Mouse (Mus musculus) C3H10T1/2 (cell line): ENCODE measurements around the gene Gm20662. TPM values are rescaled to one million over a fixed set of nuclear protein-coding genes. Genes with fewer than 3 reads are reported as not detected.

Experiments
- polyA plus RNA-seq, 2 experiments: library from polyadenylated mRNA; unstranded; fragments of >200 nt; fragmentation: generic; extraction: Trizol; gene quantifications; one replicate each; pipeline ENCODE4 v1.2.1; 2012; ENCODE audit warnings: missing spikeins in 2 of 2

Gm20662 gene
- polyA plus RNA-seq = under 1 TPM; 0.15 to 0.91 TPM

DNA sequence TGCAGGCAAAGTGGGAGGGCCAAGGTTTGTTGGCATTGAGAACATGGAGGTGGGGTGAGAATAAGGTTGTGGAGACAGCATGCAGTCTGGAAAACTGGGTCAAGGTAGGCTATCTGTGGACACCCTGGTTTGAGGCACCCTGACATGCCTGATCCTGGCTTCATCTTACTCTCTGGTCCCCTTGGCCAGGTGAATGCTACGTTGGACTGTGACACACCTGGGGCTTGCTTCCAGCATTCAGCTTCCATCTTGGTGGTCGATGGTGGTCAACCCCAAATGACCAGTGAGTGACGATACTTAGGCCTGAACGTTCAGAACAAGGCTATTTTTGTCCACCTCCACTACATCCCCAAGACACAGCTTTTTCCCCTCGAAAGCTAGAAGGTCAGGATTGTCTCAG, at the start of gene Gm20662:
TSS of gene Gm20662 (plus strand) at position 301 of the 400 bp plus-strand sequence.

DNA sequence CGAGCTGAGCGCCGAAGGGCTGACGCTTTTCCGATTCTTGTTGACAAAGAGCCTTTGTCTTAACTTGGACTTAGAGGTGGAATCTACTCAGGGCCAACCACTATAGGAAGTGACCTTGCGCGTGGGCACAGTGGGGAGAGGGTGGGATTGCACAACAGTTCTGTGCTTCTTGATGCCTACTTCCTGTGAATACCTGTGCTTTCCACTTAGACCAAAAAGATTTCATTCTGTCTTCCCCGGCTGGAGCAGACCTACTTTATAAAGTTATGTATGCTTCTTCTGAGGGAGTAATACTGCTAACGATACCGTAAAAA, 46.3 kb upstream of the Gm20662 start, which contains the start of gene Traip:
TSS of gene Traip (plus strand) at position 215 of the 314 bp plus-strand sequence.

DNA sequence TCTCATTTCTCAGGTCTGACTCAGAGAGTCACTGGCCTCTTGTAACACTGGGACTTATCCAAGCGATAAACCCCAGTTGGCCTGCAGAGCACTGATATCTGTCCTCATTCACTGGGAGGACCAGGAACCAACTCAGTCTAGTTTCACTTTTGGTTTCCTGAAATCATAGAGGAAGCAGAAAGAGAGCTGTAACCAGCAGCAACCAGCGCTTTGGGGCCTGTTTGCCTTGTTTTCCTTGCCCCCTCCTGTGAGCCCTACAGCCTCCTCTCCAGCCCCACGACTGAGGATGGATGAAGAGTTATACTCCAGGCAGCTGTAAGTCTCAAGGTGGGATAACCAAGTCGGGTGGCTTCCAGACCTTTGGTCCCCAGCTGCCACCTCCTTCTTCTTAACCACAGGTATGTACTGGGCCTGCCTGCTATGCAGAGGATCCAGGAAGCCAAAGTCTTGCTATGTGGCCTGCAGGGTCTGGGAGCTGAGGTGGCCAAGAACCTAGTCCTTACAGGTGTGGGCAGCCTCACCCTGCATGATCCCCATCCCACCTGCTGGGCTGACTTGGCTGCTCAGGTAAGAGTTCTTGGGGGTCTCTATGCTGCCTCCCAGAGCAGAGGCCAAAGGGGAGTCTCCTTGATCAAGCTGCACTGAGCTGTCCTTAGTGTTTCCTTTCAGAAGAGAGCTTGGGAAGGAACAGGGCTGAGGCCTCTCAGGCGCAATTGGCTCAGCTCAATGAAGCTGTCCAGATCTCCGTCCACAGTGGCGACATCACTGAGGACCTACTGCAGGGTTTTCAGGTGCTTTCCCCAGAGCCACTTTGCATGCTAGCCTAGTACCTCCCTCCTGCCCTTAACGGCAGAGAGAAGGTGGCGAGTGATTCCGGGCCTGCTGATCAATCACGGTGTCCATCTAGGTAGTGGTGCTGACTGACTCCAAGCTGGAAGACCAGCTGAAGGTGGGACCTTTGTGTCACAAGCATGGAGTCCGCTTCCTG, 20.5 kb upstream of the Gm20662 start, which contains the start of gene Uba7:
TSS of gene Uba7 (plus strand) at position 107 of the 988 bp plus-strand sequence.

DNA sequence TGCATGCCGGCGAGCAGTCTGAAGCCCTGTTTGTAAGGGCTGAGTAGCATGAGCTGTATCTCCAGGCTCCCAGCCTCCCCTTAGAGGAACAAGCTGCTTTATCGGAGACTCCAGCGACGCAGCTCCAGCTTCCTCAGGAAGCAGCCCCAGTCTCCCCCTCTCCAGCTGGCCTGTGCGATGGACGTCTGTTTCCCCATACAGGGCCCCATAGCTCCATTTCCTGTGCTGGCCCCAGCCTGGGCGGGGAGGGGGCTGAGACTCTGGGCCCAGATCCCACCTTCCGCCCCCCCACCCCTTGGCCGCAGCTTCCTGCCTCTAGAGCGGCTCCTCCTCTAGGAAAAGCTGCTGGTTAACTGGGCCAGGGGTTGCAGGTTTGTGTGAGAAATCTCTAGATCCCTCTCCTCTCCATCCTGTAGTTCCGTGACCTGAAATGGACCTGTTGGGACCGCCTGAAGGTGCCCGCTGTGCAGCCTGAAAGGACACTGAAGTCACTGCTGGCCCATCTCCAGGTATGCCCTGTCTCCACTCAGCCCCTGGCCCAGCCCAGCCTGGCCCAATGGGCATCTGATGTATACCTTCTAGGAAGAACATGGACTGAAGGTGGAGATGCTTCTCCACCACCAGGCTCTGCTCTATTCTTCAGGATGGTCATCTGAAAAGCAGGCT, 13.3 kb upstream of the Gm20662 start, which contains the start of gene Gm20661:
TSS of gene Gm20661 (plus strand) at position 378 of the 666 bp plus-strand sequence.

DNA sequence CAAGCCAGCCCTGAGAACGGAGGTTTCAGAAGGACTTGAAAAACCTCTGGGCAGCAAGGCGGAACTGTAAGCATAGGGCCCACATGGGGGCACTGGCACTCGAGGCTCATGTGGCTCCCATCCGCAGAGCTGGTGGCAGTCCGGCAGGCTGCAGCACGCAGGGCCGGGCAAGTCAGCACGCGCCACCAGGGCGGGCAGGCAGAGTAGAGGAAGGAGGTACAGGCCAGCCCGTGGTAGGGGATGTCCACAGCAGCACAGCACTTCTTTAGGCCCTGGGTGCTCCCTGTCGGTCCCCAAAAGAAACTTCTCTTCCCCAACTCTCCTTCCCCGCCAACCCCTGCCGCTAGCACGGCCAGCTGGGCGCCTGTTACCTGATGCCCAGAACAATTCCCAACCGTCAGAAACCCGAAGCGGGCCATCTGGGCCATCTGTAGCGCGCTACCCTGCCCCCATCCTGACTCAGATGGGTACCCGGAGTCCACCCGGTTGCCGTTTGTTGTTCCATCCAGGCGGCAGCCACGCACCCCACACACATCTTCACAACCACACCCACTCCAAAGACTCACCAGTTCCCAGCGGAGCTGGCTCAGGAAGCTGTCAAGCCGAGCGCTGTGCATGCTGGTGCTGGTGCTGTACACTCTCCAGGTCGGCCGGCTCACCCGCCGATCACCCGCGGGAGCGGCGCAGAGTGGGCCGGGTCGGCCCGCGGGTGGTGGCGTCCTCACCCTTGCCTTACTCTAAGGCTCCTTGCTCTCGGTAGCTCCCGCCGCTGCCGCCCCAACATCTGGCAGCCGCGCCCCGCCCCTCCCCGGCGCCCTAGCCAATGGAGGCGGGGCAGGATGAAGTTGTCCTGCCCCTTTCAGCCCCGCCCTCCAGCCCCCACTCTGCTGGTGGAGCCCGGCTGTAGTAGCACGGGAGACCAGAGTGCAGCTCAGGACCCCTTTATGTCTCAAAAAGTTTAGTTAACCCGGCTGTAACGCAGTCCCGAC, 10.7 kb upstream of the Gm20662 start, which contains the start of gene Inka1:
TSS of gene Inka1 (minus strand) at position 749 of the 989 bp plus-strand sequence.

DNA sequence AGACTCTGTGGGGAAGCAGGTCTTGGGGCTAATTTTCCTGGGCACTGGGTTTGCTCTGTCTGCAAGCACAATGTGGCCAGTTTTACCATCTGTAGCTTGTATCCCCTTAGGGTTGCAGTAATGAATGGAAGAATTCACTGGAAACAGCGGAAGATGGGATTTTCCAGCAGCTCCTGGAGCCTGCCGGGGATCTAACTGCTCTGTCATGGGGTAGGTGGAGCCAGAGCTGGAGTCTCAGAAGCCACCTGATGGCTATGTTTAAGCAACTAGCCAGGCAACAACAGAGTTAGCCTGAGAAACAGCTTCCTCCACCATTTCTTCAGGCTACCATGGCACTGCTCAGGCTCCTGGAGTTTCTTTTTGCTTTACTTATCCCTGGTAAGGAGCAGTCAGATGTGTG, 4.0 kb upstream of the Gm20662 start, which contains the start of gene Cdhr4:
TSS of gene Cdhr4 (plus strand) at position 301 of the 400 bp plus-strand sequence.

DNA sequence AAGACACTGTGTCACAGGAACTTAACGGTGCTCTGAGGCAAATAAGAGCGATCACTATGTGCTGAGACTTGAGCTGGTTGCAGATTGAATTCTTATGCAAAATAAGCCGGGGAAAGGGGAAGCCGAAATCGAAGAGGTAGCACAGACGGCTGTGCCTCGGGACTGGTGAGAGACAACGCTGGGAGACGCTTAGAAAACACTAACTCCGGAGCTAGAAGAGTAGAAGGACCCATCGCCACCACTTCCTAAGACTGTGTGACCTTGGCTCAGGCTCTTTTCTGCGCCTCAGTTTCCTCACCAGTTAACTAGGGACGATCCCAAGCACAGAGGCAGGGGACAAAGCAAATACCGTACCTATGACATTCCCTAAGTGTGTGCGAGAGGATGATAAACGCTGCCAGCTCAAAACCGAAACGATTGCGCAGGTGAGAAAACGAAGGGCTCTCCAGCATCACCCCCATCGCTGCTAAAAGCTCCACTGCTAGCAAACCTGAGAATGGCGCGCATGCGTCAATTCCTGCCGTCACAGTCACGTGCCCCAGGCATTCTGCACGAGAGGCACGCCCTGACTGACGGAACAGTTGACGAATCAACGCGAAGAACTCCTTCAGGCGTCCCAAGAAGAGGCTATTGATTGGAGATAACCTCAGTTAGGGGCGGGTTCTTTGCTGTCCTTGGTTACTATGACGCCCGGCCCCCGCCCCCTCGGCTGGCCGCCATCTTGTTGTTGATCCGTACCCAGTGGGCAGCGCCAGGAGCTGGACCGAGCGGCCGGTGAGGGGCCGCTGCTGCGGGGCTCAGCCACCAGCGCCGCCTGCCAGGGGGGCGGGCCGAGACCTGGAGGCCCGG, 6.0 kb downstream of the Gm20662 start, which contains the start of gene Ip6k1:
TSS of gene Ip6k1 (plus strand) at position 580 of the 849 bp plus-strand sequence.

DNA sequence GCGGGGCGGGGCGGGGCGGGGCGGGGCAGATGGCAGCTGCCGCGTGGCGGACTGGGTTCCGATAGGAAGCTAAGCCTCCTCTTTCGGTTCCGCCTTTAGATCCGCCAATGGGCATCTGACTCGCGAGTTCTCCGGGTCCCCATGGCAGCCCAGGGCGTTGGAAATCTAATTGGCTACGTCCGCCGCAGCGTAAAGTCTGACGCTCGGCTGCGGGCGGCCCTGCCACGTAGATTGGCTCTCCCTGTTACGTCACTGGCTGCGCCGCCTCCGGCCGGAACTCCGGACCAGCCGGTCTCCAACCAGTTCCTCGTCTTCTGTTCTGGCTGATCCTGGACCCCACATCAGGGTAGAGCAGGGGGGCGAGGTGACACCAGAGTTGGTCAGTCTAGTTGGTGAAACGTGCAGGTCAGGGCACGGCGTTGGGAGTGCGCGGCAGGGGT, 52.9 kb downstream of the Gm20662 start, which contains the start of gene Gmppb:
TSS of gene Gmppb (plus strand) at position 227 of the 440 bp plus-strand sequence.

DNA sequence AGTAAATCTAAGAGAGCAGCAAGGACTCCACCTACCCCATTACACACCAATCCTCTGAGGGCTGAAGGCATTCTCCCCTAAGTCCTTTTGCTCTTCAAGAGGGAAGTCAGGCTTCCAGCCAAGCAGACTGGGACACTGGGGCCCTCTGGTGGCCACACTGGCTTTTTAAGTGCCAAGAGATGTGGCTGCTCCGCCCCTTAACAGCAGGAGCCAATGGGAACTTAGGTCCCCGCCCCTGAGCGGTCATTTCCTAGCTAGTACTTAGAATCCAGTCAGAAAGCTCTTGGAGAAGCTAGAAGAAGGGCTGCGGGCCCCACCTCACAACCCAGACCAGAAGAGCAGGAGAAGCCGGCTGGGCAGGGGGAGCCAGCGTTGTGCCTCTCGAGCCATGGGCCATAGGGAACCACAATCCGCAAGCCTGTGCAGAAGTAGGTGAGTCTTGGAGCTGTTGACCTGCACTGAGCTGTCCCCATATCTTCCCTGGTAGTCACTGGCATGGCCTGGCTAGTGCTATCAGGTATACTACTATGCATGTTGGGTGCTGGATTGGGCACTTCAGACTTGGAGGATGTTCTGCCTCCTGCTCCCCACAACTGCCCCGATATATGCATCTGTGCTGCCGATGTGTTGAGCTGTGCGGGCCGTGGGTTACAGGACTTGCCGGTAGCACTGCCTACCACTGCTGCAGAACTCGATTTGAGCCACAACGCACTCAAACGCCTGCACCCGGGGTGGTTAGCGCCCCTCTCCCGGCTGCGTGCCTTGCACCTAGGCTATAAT, 56.9 kb downstream of the Gm20662 start, which contains the start of gene Amigo3:
TSS of gene Amigo3 (plus strand) at position 275 of the 780 bp plus-strand sequence.

DNA sequence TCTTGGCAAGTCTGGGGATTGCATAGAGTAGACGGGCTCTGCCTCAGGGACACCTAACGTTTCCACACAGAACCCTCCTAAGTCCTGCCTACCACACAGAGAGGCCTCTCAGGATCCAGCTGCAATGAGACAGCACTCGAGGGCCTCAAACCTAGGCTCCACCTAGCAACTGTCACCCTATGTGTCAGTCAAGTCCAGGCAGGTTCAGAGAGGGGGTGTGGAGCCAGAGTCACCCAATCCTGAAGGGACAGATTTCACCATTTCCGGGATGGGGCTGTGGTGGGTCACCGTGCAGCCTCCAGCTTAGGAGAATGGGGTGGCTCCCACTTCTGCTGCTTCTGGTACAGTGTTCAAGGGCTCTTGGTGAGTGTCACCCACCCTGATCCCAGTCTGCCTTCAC, 84.0 kb downstream of the Gm20662 start, which contains the start of gene Mst1:
TSS of gene Mst1 (plus strand) at position 269 of the 400 bp plus-strand sequence.

DNA sequence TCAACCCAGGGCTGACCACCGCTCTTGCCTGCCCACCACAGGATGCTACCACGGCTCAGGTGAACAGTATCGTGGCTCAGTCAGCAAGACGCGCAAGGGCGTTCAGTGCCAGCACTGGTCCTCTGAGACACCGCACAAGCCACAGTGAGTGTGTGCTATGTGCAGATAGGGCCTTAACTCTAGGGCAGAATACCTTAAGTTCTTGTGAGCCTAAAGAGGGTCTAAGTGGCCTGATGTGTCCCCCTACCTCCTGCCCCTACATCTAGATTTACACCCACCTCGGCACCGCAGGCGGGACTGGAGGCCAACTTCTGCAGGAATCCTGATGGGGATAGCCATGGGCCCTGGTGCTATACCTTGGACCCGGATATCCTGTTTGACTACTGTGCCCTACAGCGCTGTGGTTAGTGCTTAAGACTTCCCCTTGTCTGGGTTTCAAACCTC, 86.9 kb downstream of the Gm20662 start, which contains the start of gene Rnf123:
TSS of gene Rnf123 (minus strand) at position 359 of the 444 bp plus-strand sequence.

DNA sequence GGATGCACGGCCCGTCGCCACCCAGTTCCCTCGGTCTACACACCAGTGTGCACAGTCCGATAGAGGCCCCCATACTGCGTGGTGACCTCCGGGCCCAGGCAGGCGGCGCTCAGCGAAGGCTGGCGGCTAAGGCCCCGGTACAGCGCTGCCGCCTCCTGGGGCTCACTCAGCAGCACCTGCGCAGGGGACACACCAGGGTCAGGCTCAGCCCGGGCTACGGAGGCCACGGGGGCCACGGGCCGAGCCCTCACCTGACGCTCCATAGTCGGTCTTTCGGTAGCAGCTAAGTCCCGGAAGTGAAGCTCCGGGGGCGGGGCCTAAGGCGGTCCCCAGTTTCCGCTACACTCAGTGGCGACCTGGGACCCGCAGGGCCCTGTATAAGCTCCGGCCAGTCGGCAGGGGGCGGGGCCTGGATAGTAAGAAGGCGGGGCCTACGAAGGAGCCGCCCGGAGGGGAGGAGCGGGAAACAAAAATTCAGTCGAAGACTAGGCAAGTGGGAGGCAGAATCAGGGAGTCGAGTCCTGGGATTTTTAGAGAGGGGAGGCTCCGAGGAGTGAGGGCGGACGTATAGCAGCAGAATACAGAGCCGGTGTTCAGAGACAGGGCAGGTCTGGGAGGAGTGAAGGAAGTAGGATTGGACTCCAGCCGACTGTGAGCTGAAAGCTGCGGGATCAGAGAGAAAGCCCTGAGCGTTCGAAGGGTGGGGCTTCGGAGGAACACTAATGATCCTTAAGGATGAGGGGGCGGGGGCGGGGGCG, 98.2 kb downstream of the Gm20662 start, which contains the start of gene Apeh:
TSS of gene Apeh (minus strand) at position 423 of the 758 bp plus-strand sequence.

Other genes with a start within 250 kb of the Gm20662 start
- 10 to 100 TPM in 1 of 2 experiments, 1 to 10 TPM in 1; 5.9 to 52.6 TPM for gene Rbm5, start 225.4 kb upstream of the Gm20662 start, polyA plus RNA-seq
- gene Rbm6, start 123.1 kb upstream of the Gm20662 start, polyA plus RNA-seq = 10 to 100 TPM in 1 of 2 experiments, 1 to 10 TPM in 1; 1.3 to 11.3 TPM
- gene Mon1a, start 108.2 kb upstream of the Gm20662 start, polyA plus RNA-seq = 10 to 100 TPM; 12.1 to 12.4 TPM
- gene Mst1r, start 89.5 kb upstream of the Gm20662 start, polyA plus RNA-seq = under 1 TPM; 0.01 to 0.37 TPM
- gene Actl11, start 67.9 kb upstream of the Gm20662 start, polyA plus RNA-seq = not detected
- not detected for gene Camkv, start 60.7 kb upstream of the Gm20662 start, polyA plus RNA-seq
- gene Traip, start 46.2 kb upstream of the Gm20662 start, polyA plus RNA-seq = 10 to 100 TPM in 1 of 2 experiments, 1 to 10 TPM in 1; 6.0 to 11.0 TPM
- 10 to 100 TPM in 1 of 2 experiments, 1 to 10 TPM in 1; 1.4 to 20.0 TPM for gene Uba7, start 20.8 kb upstream of the Gm20662 start, polyA plus RNA-seq
- not detected for gene Gm20661, start 13.3 kb upstream of the Gm20662 start, polyA plus RNA-seq
- 10 to 100 TPM in 1 of 2 experiments, 1 to 10 TPM in 1; 5.8 to 11.8 TPM for gene Inka1, start 10.5 kb upstream of the Gm20662 start, polyA plus RNA-seq
- gene Cdhr4, start 3.9 kb upstream of the Gm20662 start, polyA plus RNA-seq = under 1 TPM in 1 of 2 experiments, not detected in 1; 0.40 TPM
- 10 to 100 TPM; 20.1 to 64.7 TPM for gene Ip6k1, start 6.2 kb downstream of the Gm20662 start, polyA plus RNA-seq
- 10 to 100 TPM; 14.7 to 20.6 TPM for gene Gmppb, start 52.9 kb downstream of the Gm20662 start, polyA plus RNA-seq
- gene Amigo3, start 56.8 kb downstream of the Gm20662 start, polyA plus RNA-seq = 1 to 10 TPM in 1 of 2 experiments, under 1 TPM in 1; 0.61 to 3.6 TPM
- under 1 TPM; 0.05 to 0.18 TPM for gene Mst1, start 84.1 kb downstream of the Gm20662 start, polyA plus RNA-seq
- gene Rnf123, start 87.0 kb downstream of the Gm20662 start, polyA plus RNA-seq = 10 to 100 TPM; 15.3 to 28.3 TPM
- gene Apeh, start 98.3 kb downstream of the Gm20662 start, polyA plus RNA-seq = 10 to 100 TPM; 82.7 to 98.4 TPM
- gene Bsn, start 194.0 kb downstream of the Gm20662 start, polyA plus RNA-seq = under 1 TPM; 0.13 to 0.14 TPM